Mouse (Mus musculus): Measurements from ENCODE around the gene Hk3. TPM values are rescaled to one million over a fixed set of nuclear protein-coding genes. Genes with fewer than 3 reads are reported as not detected.

The Hk3 gene
- polyA plus RNA-seq, 1 experiment from 2014 or later: 1.3 TPM

DNA sequence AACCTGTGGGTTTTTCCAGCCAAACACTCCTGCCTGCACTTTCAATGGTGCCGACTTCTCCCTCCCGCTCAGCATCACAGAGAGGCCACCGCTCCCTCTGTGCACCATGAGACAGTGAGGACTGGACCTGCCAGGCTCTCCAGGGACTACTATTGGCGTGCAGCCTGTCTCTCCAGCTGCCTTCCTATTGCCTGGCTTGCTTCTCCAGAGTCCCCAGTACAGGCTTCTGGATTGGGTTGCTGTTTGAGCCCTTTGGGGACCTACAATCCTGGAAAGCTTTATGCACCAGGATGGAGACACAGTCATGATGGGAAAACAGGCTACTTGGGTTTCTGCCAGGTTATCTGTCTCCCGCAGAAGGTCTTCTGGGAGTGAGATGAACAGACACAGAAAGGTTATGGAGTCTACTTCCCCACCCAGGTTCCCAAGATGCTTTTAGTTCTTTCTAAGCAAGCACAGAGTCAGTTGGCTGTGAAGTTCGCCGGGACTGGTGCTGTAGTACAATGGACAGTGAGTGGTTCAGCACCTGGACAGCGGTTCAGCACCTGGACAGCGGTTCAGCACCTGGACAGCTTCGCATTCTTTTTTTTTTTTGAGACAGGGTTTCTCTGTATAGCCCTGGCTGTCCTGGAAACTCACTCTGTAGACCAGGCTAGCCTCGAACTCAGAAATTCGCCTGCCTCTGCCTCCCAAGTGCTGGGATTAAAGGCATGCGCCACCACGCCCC, 50.5 kb downstream of the Hk3 start:
- Histone ChIP-seq H3K9me3 (no peaks in the 10 kb centered on the region), H3K4me2 (replicated peaks) (no peak overlapping the region), H3K4me3 (no peak overlapping the region), H3K4me1 (peaks cover 30% of the 10 kb centered on the region), H3K9ac (replicated peaks) (no peak overlapping the region), H3K36me3 (no peaks in the 10 kb centered on the region), H3K27ac (replicated peaks) (no peak overlapping the region), H3K27me3 (peaks cover 74% of the 10 kb centered on the region)
- 43% methylated on average over 14 of the region's 14 CpGs for WGBS
- ATAC-seq (ENCODE audit: low FRiP score, low read depth): no peak

- no peak for ATAC-seq (ENCODE audit: low FRiP score, low read depth)
- WGBS: 52% methylated on average over 9 of the region's 9 CpGs
- Histone ChIP-seq H3K4me2 (replicated peaks) (no peak overlapping the region), H3K4me1 (peaks cover 20% of the 10 kb centered on the region), H3K27ac (replicated peaks) (no peak overlapping the region), H3K9ac (replicated peaks) (no peak overlapping the region), H3K27me3 (peaks cover 82% of the 10 kb centered on the region), H3K4me3 (no peak overlapping the region), H3K9me3 (no peaks in the 10 kb centered on the region), H3K36me3 (no peaks in the 10 kb centered on the region)
These were observed 51.7 kb downstream of the Hk3 start for GRCm38 (mm10) chr13:54969513-54969912.

- H3K27me3 ChIP-seq: peaks cover 90% of the 10 kb centered on the region
- WGBS: 73% methylated on average over 5 of the region's 5 CpGs
- H3K4me2 ChIP-seq (replicated peaks): no peak overlapping the region
- no peaks in the 10 kb centered on the region for H3K36me3 ChIP-seq
- no peak overlapping the region for H3K27ac ChIP-seq (replicated peaks)
- no peak overlapping the region for H3K4me3 ChIP-seq
- H3K4me1 ChIP-seq: peaks cover 21% of the 10 kb centered on the region
- no peak overlapping the region; the same call in 1 of the 2 replicates for H3K9ac ChIP-seq (replicated peaks)
- no peak for ATAC-seq (ENCODE audit: low FRiP score, low read depth)
- no peaks in the 10 kb centered on the region for H3K9me3 ChIP-seq
These were observed 52.5 kb downstream of the Hk3 start for GRCm38 (mm10) chr13:54968636-54969035.

DNA sequence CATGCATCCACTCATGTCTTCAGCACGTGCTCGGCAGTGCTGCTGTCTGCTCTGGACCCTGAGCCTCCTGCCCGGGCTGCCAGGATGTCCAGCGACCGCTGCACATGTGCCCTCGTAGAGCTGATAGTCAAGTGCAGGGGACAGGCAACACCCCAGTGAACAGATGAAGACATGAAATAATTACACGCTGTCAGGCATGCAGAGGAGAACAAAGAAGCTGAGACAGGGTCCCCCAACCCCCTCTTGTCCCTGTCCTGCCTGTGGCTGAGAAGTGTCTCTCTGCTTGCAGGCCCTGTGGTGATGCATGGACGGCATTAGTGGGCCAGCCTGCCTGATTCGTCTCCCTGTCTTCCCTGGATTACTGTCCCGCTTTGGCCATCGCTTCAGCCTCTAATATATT, 53.7 kb downstream of the Hk3 start:
- no peaks in the 10 kb centered on the region for H3K9me3 ChIP-seq
- no peak for ATAC-seq (ENCODE audit: low FRiP score, low read depth)
- H3K4me2 ChIP-seq (replicated peaks): no peak overlapping the region
- no peak overlapping the region for H3K4me3 ChIP-seq
- peaks cover 97% of the 10 kb centered on the region for H3K27me3 ChIP-seq
- peaks cover 26% of the 10 kb centered on the region for H3K4me1 ChIP-seq
- H3K36me3 ChIP-seq: no peaks in the 10 kb centered on the region
- H3K9ac ChIP-seq (replicated peaks): 0 out of 2 replicates have a peak overlapping the region, but pooled peaks have one; percentile 2
- 43% methylated on average over 11 of the region's 11 CpGs for WGBS
- H3K27ac ChIP-seq (replicated peaks): peak overlapping the region; percentile 68

- no peak for ATAC-seq (ENCODE audit: low FRiP score, low read depth)
- peaks cover 96% of the 10 kb centered on the region for H3K27me3 ChIP-seq
- H3K9ac ChIP-seq (replicated peaks): no peak overlapping the region
- no peak overlapping the region for H3K4me3 ChIP-seq
- H3K36me3 ChIP-seq: no peaks in the 10 kb centered on the region
- 88% methylated on average over 6 of the region's 6 CpGs for WGBS
- no peaks in the 10 kb centered on the region for H3K9me3 ChIP-seq
- no peak overlapping the region for H3K27ac ChIP-seq (replicated peaks)
- H3K4me1 ChIP-seq: peaks cover 27% of the 10 kb centered on the region
- H3K4me2 ChIP-seq (replicated peaks): no peak overlapping the region
These were observed 55.9 kb downstream of the Hk3 start for GRCm38 (mm10) chr13:54965256-54965655.

DNA sequence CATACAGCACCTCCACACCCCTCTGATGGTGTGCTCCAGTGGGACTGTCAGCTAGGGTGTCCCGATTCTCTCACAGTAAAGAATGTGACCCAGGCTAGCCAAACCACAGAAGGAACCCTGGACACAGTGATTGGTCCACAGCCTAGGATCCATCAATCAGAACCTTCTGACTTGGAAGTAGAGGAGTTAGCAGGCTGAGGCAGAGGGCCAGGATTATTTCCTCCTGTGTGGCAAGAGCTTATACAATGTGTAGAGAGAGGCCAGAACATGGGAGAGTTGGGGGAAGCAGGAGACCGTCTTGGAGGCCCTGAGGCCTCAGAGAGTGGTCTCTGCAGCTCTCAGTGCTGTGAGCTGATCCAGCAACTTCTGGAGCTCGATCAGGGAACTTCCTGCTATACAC, 60.7 kb downstream of the Hk3 start:
- H3K4me2 ChIP-seq (replicated peaks): no peak overlapping the region
- H3K27ac ChIP-seq (replicated peaks): no peak overlapping the region
- no peaks in the 10 kb centered on the region for H3K9me3 ChIP-seq
- no peak overlapping the region for H3K4me3 ChIP-seq
- H3K4me1 ChIP-seq: peaks cover 21% of the 10 kb centered on the region
- H3K36me3 ChIP-seq: no peaks in the 10 kb centered on the region
- 80% methylated on average over 3 of the region's 3 CpGs for whole genome bisulfite sequencing
- no peak for ATAC-seq (ENCODE audit: low FRiP score, low read depth)
- H3K27me3 ChIP-seq: peaks cover 90% of the 10 kb centered on the region
- H3K9ac ChIP-seq (replicated peaks): no peak overlapping the region

DNA sequence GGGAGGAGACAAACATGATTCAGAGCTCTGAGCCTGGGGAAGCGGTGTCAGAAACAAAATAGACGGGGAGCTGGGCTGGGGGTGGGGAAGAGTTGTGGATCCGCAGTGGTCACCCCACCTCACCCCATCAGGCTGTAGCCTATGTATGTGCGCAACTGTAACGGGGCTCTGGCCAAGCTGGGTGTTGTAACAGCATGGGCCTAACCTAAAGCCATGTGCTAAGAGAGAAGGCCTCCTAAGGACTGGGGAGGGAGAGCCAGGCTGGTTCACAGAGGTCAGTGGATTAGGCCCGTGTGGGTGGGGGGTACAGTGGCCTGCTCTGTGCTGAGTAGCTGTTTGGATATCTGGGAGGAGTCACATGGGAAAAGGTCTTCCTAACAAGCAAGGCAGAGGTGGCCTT, 61.3 kb downstream of the Hk3 start:
- no peak overlapping the region for H3K4me3 ChIP-seq
- H3K27me3 ChIP-seq: peaks cover 90% of the 10 kb centered on the region
- no peak overlapping the region for H3K4me2 ChIP-seq (replicated peaks)
- no peaks in the 10 kb centered on the region for H3K9me3 ChIP-seq
- no peaks in the 10 kb centered on the region for H3K36me3 ChIP-seq
- H3K9ac ChIP-seq (replicated peaks): no peak overlapping the region
- 49% methylated on average over 6 of the region's 6 CpGs for WGBS
- no peak for ATAC-seq (ENCODE audit: low FRiP score, low read depth)
- H3K4me1 ChIP-seq: peaks cover 21% of the 10 kb centered on the region
- H3K27ac ChIP-seq (replicated peaks): 0 out of 2 replicates have a peak overlapping the region, but pooled peaks have one; percentile 27

DNA sequence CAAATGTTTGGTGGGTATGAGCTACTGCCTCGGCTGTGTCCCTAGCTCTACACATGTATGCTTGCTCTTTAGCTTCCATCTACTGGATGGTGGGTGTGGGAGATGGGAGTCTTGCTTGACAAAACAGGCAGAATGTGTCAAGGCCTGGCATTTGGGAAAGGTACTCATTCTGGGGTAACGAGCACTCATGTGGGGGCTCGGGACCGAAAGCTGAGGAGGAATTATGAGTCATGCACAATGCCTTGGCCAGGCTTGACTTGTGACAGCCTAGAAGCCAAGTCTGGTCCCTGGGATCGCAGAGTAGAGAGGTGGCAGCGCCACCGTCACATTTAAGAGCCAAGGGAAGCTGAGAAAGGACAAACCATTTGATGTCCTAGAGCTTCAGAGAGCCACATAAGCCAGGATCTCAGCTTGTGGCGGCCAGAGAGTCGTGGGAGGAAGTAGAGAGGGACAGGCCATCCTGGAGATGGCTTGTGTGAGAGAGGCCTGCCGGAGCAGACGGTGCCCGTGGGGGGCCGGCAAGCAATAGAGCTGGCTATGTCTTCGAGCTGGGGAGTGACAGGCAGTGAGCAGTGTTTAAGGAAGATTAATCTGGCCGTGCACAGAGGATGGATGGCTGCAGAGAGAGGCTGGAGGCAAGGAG, 62.0 kb downstream of the Hk3 start:
- WGBS: 49% methylated on average over 15 of the region's 15 CpGs
- H3K4me1 ChIP-seq: peaks cover 21% of the 10 kb centered on the region
- no peak for ATAC-seq (ENCODE audit: low FRiP score, low read depth)
- peak overlapping the region; percentile 27; the same call in 1 of the 2 replicates for H3K27ac ChIP-seq (replicated peaks)
- no peak overlapping the region for H3K4me3 ChIP-seq
- no peaks in the 10 kb centered on the region for H3K9me3 ChIP-seq
- H3K9ac ChIP-seq (replicated peaks): peak overlapping the region; percentile 31; the same call in 1 of the 2 replicates
- peaks cover 90% of the 10 kb centered on the region for H3K27me3 ChIP-seq
- H3K4me2 ChIP-seq (replicated peaks): no peak overlapping the region
- H3K36me3 ChIP-seq: no peaks in the 10 kb centered on the region

- Histone ChIP-seq H3K36me3 (no peaks in the 10 kb centered on the region), H3K9me3 (no peaks in the 10 kb centered on the region), H3K9ac (replicated peaks) (no peak overlapping the region), H3K4me2 (replicated peaks) (no peak overlapping the region), H3K4me3 (no peak overlapping the region), H3K27me3 (peaks cover 92% of the 10 kb centered on the region), H3K4me1 (peaks cover 24% of the 10 kb centered on the region), H3K27ac (replicated peaks) (no peak overlapping the region)
- ATAC-seq (ENCODE audit: low FRiP score, low read depth): no peak
- WGBS: 65% methylated on average over 7 of the region's 7 CpGs
These were observed 63.9 kb downstream of the Hk3 start for GRCm38 (mm10) chr13:54957281-54957680.

Other genes starting within 250 kb of the Hk3 start
- not detected in 2 replicates for gene Eif4e1b, start 237.4 kb downstream of the Hk3 start, polyA plus RNA-seq (2016; fragmentation: Nextera tagmentation; extraction: Ambion mirVana)
- gene Tspan17, start 232.0 kb downstream of the Hk3 start, polyA plus RNA-seq (2016; fragmentation: Nextera tagmentation; extraction: Ambion mirVana): 25.7 and 28.2 TPM in 2 replicates
- gene Unc5a, start 72.0 kb downstream of the Hk3 start, polyA plus RNA-seq (2016; fragmentation: Nextera tagmentation; extraction: Ambion mirVana): 2.6 and 4.4 TPM in 2 replicates
- 21.7 and 23.5 TPM in 2 replicates for gene Uimc1, start 78.9 kb upstream of the Hk3 start, polyA plus RNA-seq (2016; fragmentation: Nextera tagmentation; extraction: Ambion mirVana)
- gene Zfp346, start 83.9 kb upstream of the Hk3 start, polyA plus RNA-seq (2016; fragmentation: Nextera tagmentation; extraction: Ambion mirVana): 24.1 and 27.4 TPM in 2 replicates
- gene Gm17617, start 112.2 kb upstream of the Hk3 start, polyA plus RNA-seq (2016; fragmentation: Nextera tagmentation; extraction: Ambion mirVana): not detected in 2 replicates
- gene Fgfr4, start 131.3 kb upstream of the Hk3 start, polyA plus RNA-seq (2016; fragmentation: Nextera tagmentation; extraction: Ambion mirVana): 0.37 and 0.70 TPM in 2 replicates
- gene Nsd1, start 188.4 kb upstream of the Hk3 start, polyA plus RNA-seq (2016; fragmentation: Nextera tagmentation; extraction: Ambion mirVana): 81.7 and 83.6 TPM in 2 replicates

All from midbrain, embryonic 12.5 days (tissue).